Mouse (Mus musculus) kidney, embryonic 16.5 days (tissue): Measurements from ENCODE around the gene Frmpd3. TPM values are rescaled to one million over a fixed set of nuclear protein-coding genes. Genes with fewer than 3 reads are reported as not detected.

Experiments
- microRNA counts: library from miRNA; unstranded; fragments of <30 nt; microRNA quantifications from one replicate; lab custom pipeline; 2016
- microRNA-seq: library from miRNA; unstranded; fragments of <30 nt; microRNA quantifications from one replicate; pipeline ENCODE4, GENCODE M21; 2016
- polyA plus RNA-seq: library from polyadenylated mRNA; unstranded; fragments of >200 nt; fragmentation: Nextera tagmentation; extraction: Ambion mirVana; gene quantifications from 2 replicates; pipeline ENCODE4 v1.2.1, GENCODE M21; 2015

Frmpd3 gene
- polyA plus RNA-seq, 1 experiment from 2014 or later: not detected

MicroRNAs within 50 kb of the gene (microRNA counts, 519-probe panel; counts per million panel counts)
- microRNA mmu-miR-3475 (lab: Ali Mortazavi, UCI): 104 counts per million, percentile 35 among the panel's probes with 10 or more counts

Small RNAs within 50 kb of the gene (microRNA-seq; reads per million reads assigned to microRNA genes)
- gene Mir3475: 4.3 reads per million, percentile 19 among the genes with 10 or more reads in this experiment

Other genes with a start within 250 kb of the Frmpd3 start
- 45.3 and 45.8 TPM in 2 replicates for gene Prps1, start 114.3 kb downstream of the Frmpd3 start, polyA plus RNA-seq